Mouse (Mus musculus) adrenal gland, postnatal 10 days (tissue): ENCODE measurements at regions not wholly inside any gene's neighbourhood (a gene's known extent, or its start where the extent isn't known, plus 50 kb on each side); places are given as distances from the start of the nearest gene placed in this dataset.

Experiments
- DNase-seq: peaks from one replicate; pipeline ENCODE4 v3.0.0; 2021; ENCODE audit warnings: mixed read lengths

DNA sequence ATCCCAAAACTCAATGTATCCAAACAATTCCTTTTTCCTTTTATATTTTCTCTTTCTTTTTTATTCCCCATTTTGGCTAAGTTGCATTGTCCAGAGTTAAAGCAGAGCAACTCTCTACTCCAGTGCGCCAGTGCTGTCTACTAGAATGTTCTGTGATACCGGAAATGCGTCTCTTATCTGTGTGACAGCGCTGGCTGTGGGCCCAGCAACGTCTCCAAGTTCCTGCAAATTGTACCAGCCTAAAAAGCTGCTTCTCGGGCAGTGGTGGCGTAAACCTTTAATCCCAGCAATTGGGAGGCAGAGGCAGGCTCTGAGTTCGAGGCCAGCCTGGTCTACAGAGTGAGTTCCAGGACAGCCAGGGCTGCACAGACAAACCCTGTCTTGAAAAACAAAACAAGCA lies 59.4 kb downstream of the Cox18 start:
- DNase-seq: peak; percentile 11

DNA sequence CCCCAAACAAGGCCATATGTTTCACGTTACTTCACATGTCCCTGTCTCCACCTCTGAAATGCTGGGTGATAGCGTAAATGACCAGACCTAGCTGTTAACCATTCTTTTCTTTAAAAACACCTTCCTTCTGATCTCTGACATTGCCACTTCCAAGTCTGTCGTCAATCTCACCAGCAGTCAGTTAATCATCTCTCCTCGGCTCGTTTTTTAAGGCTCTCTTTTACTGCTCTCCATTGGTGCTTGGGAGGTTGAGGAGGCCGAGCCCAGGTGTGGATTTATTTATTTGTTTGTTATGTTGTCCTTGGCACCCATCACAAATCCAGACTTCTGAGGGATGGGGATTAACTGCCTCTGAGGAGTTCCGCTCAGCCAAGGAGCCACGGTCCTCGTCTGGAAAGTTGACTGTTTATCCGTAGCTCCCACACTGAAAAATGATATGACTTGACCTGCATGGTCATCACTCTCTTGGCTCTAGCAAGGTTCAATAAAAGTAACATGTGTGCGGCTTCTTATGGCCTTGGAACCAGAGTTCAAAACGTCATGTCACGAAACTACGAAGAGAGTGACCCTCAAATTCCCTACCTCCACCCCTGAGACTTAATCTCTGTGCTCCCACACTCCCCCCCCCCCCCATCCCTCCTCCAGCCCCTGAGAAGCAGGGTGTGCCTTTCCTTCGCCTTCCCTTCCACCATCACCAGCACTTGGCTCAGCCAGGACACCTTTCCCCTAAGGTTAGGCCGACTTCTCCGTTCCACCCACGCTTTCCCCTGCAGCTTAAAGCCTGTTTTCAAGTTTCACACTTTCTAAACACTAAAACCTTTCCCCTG lies 60.6 kb downstream of the Cox18 start:
- no peak for DNase-seq

DNA sequence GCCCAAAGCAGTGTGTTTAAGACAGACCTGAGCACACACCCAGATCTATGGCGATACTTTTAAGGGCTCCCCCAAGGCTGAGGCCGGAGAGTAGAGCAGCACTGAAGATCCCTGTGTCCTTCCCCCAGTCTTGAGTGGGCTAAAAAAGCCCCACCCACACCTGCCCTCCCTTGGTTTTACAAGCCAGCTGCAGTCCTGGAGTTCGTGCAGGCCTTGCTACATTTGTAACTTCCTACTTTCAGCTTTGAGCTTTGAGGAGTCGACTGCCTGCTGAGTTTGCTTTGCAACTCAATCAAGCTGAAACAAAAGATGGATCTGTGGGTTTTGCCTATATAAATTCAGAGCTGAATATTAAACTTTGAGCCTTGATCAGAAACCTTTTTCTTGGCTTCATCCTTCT lies 63.5 kb downstream of the Cox18 start:
- DNase-seq: no peak

DNA sequence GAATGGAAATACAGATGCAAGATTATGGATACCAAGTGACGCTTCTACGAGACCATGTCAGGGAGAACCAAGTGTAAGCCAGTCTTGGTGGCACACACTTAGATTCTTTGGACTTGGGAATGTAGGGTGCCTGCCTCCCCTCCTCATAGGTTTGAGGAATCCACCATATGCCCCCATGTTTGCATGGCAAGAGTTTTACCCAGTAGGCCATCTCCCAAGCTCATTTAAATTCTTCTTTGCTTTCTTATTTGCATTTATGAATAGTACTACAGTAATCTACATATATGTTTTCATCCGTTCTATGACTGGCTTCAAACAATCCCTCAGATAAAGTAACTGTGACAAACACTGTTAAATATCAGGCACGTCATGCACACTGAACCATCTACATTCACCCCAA lies 67.3 kb downstream of the Cox18 start:
- DNase-seq: no peak

DNA sequence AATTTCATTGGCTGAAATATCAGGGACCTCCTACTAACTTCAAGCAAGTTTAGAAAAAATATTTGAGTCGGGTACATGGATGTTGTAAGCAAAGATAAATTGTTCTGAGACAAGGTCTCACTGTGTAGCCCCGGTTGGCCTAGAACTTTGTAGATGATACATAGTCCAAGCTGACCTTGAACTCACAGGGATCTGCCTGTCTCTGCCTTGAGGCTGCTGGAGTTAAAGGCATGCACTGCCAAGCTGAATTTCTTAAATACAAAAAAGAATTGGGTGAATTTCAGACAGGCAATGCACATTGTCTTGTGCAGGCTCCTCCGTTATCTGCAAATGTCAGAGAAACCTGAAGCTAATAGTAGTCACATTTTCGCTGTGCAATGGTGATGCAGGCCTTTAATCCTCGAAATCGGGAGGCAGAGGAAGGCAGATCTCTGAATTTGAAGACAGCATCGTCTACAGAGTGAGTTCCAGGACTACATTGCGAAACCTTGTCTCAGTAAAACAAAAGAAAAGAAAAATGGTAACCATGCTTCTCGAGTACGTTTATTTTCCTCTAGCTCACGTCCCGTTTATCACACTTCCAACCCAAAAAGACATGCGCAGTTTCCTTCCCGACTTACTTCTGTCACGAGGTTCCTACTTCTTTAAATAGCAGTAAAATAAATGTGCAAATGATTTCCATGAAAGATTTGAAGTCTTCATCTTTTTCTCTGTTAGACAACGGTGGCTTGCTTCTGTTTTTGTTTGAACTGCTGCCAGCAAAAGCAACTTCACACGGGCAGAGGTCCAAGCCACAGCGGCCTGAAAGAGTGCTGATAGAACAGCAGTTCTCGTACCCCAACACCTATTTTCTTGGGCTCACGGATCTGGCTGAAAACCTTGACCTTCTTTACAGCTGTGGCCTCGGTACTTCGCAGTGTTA lies 73.9 kb downstream of the Cox18 start:
- peak; percentile 62 for DNase-seq

DNA sequence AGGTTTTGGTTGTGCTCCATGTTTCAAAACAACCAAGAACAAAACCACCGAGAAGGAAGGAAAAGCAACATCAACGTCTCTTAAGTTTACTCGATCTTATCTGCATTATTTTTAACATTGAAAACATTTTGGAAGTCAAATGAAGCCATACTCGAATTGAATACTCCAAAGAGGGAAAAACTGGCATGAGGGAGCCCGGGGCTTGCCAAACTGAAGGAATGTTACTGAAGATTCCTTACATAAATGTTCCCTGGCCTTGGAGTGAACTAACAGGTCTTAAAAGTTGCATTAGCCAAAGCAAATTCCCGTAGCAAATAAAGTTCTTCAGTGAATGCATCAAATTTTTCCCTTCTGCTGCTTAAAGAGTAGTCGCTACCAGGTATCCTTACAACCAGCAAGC lies 87.8 kb downstream of the Cox18 start:
- no peak for DNase-seq

DNA sequence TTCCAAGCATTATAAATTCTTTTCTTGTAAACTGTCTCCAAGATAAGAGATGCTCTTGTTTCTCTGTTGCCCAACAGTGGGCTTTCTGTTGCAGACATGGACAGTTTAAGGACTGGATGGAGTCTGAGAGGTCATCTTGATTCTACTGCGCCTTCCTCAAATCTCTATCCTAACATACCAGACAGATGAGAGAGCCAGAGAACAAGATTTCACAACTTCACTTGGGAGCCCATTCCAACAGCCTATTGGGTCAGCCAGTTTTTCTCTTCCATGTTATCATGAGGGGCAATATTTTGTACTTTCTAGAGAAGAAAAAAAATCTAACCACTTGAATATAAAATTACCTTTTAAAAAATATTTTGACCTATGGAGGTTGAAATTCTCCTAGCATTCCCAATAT lies 116.8 kb downstream of the Cox18 start:
- DNase-seq: no peak

DNA sequence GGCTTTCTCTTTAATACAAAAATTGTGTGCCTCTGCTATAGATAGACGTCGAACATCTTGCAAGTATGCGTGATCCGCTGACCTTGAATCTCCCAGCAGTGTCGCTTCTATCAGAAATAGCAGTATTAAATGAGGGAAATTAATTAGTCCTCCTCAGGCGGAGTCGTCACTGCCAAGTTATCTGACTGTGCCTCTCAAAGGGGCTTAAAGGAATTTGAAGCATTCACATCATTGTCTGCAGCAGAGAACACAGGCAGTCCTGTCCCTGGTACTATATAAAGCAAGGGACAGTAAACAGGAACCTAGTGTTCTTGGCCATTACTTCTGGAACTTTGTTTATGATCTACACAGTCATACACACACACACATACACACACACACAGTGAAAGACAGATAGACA lies 119.1 kb downstream of the Cox18 start:
- DNase-seq: no peak

DNA sequence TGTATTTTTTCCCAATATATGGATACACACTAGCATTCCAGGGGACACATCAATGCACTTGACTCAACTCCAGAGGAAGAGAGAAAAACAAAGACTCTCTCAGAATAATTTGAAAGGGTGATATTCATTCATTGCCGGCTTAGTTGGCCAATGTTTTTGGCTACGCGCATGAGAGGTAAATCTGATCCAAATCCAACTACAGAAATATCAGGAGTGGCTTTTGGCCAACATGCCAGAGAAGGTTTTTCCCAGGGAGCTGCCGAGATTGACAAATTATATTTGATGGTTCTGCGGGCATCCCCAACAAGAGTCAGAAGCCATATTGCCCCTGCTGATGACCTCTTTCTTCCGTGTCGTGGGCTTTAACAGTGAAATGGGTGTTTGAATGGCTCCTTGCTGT lies 135.3 kb downstream of the Cox18 start:
- no peak for DNase-seq

DNA sequence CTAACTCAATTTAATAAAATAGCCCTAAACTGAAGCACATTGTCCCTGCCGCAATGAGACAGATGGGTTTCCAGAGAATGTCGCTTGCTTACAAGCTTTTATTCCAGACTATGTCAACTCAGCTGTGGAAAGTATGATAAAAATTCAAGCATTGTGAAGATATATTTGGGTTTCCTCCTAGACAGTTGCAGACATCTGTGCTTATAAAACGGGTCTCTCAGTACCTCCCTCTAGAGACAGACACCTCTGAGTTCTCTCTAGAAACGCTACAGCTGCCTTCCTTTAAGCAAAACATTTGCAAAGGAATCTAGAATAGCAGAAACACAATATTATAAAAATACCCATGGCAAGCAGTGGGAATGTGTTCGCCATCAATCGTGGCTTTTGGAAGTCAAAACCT lies 137.3 kb downstream of the Cox18 start:
- no peak for DNase-seq

DNA sequence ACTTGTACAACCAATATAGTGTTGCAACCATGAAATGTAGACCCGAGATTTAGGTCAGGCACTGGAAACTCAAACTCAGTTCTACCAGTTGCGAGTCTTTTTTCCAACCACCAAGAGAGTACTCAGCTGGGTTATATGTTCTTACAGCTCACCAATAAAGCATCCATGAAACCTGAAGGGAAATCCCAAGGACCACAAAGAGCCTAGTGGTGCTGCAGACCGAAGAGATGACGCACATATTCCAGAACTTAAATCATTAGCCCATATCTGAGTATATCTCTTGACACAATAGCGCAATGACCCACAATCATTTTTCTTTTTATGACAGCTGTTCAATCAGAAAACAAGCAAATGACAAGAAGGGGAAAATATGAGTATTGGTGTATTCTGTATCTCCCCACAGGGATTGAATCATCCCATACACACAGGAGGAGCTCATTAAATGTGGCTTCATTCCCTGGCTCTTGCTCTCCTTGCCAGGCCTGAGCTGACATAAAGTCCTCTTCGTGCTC lies 146.7 kb downstream of the Cox18 start:
- no peak for DNase-seq

DNA sequence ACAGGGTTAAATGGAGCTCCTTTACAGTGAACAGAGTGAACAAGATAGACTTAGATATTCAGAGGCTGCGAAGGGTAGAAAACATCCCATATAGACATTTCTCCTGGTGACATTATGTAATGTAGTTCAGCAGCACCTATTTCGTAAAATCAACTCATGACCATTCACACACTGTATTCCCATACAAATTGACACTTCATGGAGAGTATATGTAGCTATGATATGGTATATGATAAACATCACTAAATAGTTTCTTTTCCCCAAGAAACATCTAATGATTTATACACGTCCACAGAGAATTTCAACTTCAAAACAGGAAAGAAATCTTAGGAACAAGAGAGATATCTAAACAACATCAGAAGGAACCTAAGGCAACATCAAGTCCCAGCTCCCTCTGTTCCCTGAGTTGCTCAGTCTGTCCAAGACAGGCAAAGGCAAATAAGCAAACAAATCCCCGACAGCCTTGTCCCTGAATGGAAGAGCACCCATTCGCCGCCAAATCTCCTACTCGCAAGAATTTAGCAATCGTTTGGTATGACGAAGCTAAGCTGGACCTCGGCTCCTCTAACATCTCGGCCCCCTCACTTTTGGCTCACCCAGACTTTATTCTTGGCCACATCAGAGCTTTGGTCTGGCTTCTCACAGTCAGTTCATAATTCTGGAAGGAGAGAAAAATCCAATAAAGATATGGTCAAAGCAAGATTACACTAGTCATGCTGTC lies 148.0 kb downstream of the Cox18 start:
- DNase-seq: no peak

DNA sequence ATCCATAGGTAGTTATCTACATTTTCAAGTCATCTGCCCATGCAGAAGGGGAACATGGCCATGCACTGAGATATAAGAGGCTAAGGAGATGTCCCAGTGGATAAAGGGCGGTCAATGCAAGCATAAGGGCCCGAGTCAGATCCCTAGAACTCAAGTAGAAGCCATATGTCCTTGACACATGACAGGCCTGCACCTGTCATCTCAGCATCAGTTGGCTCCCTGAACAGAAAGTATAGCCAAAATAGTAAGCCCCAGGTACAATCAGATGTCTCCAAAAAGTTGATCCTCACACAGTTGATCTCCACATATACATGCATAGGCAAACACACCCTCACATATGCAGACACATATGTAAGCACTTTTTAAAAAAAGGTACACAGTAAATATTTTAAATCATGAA lies 152.0 kb downstream of the Cox18 start:
- no peak for DNase-seq

DNA sequence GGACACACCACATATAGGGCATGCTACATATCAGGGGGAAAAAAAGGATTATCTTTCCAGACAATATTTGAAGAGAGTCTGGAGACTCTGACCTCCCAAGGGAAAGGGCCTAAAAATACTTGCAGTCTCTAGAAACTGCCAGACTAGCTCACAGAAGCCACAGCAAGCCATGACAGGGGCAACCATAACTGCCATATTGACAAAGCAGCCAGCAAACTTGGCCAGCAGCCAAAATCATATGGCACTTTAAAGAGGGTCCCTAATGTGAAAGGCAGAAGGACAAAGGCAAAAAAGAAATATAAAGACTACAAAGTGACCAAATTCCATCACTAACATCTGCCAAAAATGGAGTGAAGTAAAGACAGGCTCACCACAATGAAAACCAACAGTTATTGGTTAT lies 155.2 kb downstream of the Cox18 start:
- DNase-seq: no peak

DNA sequence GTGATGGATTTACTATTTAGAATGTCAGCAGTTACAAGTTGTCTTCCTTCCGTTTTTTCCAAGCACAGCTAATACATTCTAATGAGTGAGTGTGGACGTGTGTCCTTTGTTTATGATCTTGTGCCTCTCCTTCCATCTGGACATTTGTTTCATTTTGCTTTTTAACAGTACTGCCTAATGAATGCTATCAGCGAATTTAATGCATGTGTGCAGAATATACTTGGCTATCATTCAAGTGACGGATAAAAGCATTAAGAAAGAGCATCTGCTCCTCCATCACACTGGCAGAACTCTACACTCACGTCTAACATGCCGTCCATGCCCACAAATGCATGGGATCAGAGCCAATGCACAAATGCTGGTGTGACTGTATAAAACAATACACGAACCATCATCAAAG lies 156.0 kb downstream of the Cox18 start:
- DNase-seq: no peak

DNA sequence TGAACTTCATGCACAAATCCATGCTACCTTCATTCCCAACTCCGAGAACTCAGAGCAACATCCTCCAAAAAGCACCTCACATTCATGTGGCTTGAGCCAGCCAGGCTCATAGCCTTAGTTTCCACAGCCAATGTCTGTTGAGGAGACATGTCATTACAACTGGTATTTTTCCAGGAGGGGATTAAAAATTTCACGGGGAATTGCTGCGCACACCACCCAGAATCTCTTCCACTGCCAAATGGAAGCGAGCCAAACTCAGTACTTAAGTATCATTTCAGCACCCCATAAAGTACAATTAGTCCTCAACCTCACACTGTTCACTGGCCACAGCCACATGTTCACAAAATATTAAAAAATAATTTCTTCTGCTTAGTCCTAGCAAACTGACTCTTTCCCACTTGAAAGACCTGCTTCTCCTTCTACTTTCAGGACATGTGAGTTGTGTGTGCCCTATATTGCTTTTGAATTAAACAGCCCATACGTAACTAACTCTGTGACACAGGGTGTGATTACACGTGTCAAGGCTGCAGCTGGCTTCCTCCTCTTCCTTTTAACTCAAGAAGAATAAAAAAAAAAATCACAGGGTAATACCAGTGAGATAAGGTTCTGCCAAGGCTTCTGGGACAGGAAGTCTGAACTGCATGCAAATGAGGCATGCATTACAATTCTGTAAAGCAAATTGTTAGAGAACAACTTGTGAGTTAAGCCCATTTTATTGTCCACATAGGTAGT lies 157.8 kb downstream of the Cox18 start:
- no peak for DNase-seq

DNA sequence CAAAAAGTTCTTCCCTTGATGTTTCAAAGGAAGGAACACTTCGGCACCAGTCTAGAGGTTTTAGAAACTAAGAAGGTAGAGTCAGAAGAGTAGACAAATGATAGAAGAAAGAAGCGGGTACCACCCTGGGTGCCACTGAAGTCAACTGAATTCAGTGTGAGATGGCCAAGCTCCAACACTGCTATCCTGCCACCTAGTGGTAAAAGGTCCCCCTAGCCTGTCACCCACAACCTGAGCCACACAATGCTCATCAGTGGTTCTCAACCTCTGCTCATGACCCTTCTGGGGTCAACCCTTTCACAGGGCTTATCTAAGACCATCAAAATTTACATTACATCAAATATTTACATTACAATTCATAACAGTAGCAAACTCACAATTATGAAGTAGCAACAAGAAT lies 168.1 kb downstream of the Cox18 start:
- peak; percentile 50 for DNase-seq

DNA sequence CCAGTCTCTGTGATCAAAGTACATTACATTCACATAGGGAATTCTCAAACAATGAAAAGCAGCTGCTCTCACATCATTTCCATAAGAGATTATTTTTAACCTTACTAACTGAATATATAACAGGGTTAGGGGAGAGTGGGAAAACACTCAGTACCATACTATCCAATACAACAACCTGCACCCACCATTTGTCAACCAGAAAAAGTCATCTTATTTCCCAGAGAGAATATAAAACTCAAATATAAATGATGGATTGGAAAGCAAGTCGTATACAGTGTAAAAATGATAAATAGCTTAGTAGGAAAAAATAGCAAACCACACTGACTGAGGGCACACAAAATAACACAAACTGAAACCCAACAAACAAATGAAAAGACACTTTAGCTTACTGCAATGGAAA lies 169.4 kb upstream of the Adamts3 start:
- DNase-seq: no peak

DNA sequence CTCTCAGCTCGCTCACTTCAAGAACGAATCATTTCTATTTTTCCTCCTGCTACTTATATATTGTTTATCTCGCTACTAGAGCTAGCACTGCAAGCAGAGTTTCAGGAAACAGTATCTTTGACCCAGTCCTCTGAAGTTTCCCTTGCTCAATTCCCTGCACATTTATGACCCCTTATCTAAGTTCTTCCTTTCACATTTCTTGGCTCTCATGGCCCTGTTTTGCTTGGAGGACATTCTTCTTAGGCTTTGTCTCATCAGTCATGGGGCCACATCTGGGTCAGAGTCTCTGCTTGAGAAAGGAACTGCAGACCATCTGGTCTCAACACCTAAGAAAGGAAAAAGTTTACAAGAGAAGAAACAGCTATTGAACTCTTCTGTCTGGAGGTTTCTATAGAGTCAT lies 166.7 kb upstream of the Adamts3 start:
- no peak for DNase-seq

DNA sequence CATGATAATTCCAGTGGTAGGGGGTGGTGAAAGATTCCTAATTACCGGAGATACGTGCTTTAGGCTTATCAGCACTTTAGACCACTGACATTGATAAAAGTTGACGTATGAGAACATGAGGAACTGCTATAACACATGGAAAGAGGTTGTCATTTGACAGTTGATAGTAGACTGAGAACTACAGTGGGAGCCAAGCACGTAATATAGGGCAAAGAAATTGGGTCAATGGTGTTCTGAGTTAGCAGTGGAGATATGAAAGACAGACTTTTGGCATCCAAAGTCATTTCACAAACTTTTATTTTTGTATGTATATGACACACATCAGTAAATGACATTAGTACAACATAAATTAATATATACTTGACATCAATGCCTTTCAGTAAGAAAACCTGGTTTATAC lies 159.6 kb upstream of the Adamts3 start:
- DNase-seq: no peak

DNA sequence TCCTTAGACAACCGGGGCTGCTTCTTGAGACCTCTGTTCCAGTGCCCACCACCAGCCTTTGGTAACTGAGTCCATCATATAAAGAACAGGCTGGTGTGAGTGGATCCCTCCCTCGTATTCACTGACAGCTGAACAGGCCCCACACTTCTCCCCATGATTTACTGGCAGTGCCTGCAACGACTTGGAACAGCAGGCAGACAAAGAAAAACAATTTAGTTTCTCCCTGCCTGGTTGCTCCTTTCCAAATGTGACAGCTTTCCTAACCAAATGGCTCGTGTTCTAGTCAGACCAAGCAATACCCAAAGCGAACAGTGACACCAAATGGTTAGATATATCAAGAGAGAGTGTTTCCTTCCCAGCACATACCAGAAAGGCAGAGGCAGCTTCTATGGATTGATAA lies 150.0 kb upstream of the Adamts3 start:
- DNase-seq: no peak

DNA sequence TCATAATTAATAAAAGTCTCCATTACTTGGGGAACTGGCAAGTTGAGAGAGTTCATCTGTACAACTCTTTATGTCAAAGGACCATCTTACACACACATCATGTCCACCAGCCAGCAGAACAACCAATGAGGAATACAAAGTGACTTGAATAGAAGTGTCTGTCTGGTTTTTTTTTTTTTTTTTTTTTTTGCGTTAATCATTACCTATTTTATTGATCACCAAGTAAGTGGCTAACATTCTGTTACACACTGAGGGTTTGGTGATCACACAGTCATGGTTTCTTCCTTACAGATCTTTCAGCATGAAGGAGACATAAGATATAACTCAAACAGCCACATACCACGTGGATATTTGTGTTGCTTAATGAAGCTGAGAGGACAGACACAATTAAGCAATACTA lies 147.6 kb upstream of the Adamts3 start:
- DNase-seq: no peak
